Mouse (Mus musculus): ENCODE results near the gene Adora3. TPM values are rescaled to one million over a fixed set of nuclear protein-coding genes. Genes with fewer than 3 reads are reported as not detected.

Adora3 gene
- polyA plus RNA-seq (2015; fragmentation: Nextera tagmentation; extraction: Ambion mirVana) = 0.25 and 0.54 TPM in 2 replicates

GRCm38 (mm10) chr3:105870558-105870957, at the start of gene Adora3, which contains the start of gene Tmigd3:
Adora3 (plus strand) TSS chr3:105870858.
Tmigd3 (plus strand) TSS chr3:105870903.

GRCm38 (mm10) chr3:105932240-105933071, 61.8 kb downstream of the Adora3 start, which contains the start of gene I830077J02Rik:
I830077J02Rik (minus strand) TSS chr3:105932664.

Other genes with a start within 250 kb of the Adora3 start
- 14.7 and 22.8 TPM in 2 replicates for gene Ddx20, start 183.3 kb upstream of the Adora3 start, polyA plus RNA-seq (2015; fragmentation: Nextera tagmentation; extraction: Ambion mirVana)
- gene Inka2, start 166.3 kb upstream of the Adora3 start, polyA plus RNA-seq (2015; fragmentation: Nextera tagmentation; extraction: Ambion mirVana) = 0.88 and 1.1 TPM in 2 replicates
- 176 and 188 TPM in 2 replicates for gene Rap1a, start 69.5 kb upstream of the Adora3 start, polyA plus RNA-seq (2015; fragmentation: Nextera tagmentation; extraction: Ambion mirVana)
- not detected in 2 replicates for gene Tmigd3, start within 50 bp of the Adora3 start, polyA plus RNA-seq (2015; fragmentation: Nextera tagmentation; extraction: Ambion mirVana)
- gene I830077J02Rik, start 61.8 kb downstream of the Adora3 start, polyA plus RNA-seq (2015; fragmentation: Nextera tagmentation; extraction: Ambion mirVana) = 0.90 and 0.94 TPM in 2 replicates
- 31.9 and 62.2 TPM in 2 replicates for gene Wdr77, start 88.5 kb downstream of the Adora3 start, polyA plus RNA-seq (2015; fragmentation: Nextera tagmentation; extraction: Ambion mirVana)
- 487 and 574 TPM in 2 replicates for gene Atp5f1, start 89.2 kb downstream of the Adora3 start, polyA plus RNA-seq (2015; fragmentation: Nextera tagmentation; extraction: Ambion mirVana)
- 0.95 and 1.2 TPM in 2 replicates for gene Ovgp1, start 102.9 kb downstream of the Adora3 start, polyA plus RNA-seq (2015; fragmentation: Nextera tagmentation; extraction: Ambion mirVana)
- gene Pifo, start 143.8 kb downstream of the Adora3 start, polyA plus RNA-seq (2015; fragmentation: Nextera tagmentation; extraction: Ambion mirVana) = not detected in 2 replicates
- not detected in 2 replicates for gene Chil5, start 162.0 kb downstream of the Adora3 start, polyA plus RNA-seq (2015; fragmentation: Nextera tagmentation; extraction: Ambion mirVana)
- 0.12 and 0.14 TPM in 2 replicates for gene Chia1, start 242.4 kb downstream of the Adora3 start, polyA plus RNA-seq (2015; fragmentation: Nextera tagmentation; extraction: Ambion mirVana)

Measured in adrenal gland, postnatal 0 days (tissue).